Mouse (Mus musculus): ENCODE measurements around the gene Polrmt. TPM values are rescaled to one million over a fixed set of nuclear protein-coding genes. Genes with fewer than 3 reads are reported as not detected.
"Not testable (repeated sequence)": the region's sequence is repeated elsewhere in the genome, so short reads cannot be mapped to it uniquely, and the experiment has no call there.

Gene Polrmt
- total RNA-seq, 2 experiments from 2014 or later = 29.4 to 33.2 TPM

GRCm38 (mm10) chr10:79714996-79715395 is 31.4 kb downstream of the Polrmt start:
- intact Hi-C loops (cut with DNase I) = no loop called here
- DNase-seq = no peak

GRCm38 (mm10) chr10:79713163-79713562 is 33.2 kb downstream of the Polrmt start:
- intact Hi-C loops (cut with DNase I) = no loop called here
- DNase-seq = no peak

GRCm38 (mm10) chr10:79712499-79713126 is 33.8 kb downstream of the Polrmt start:
- peak; percentile 63 to 74 for DNase-seq
- intact Hi-C loops (cut with DNase I) = no loop called here

- intact Hi-C loops (cut with DNase I) = no loop called here
- DNase-seq = no peak
Observed at GRCm38 (mm10) chr10:79712029-79712428, 34.4 kb downstream of the Polrmt start.

- DNase-seq = no peak
- intact Hi-C loops (cut with DNase I) = no loop called here
Observed at GRCm38 (mm10) chr10:79709307-79709706, 37.1 kb downstream of the Polrmt start.

GRCm38 (mm10) chr10:79708668-79709067 is 37.7 kb downstream of the Polrmt start:
- DNase-seq = peak in 1 of 2 experiments; percentile 23
- intact Hi-C loops (cut with DNase I) = no loop called here

- DNase-seq = no peak
- intact Hi-C loops (cut with DNase I) = no loop called here
Observed at GRCm38 (mm10) chr10:79707759-79708158, 38.6 kb downstream of the Polrmt start.

- no peak for DNase-seq
- intact Hi-C loops (cut with DNase I) = no loop called here
Observed at GRCm38 (mm10) chr10:79707162-79707561, 39.2 kb downstream of the Polrmt start.

GRCm38 (mm10) chr10:79706406-79707094 is 39.8 kb downstream of the Polrmt start:
- DNase-seq = peak; percentile 63 to 71
- intact Hi-C loops (cut with DNase I) = no loop called here

GRCm38 (mm10) chr10:79705951-79706350 is 40.4 kb downstream of the Polrmt start:
- no peak for DNase-seq
- intact Hi-C loops (cut with DNase I) = no loop called here

- intact Hi-C loops (cut with DNase I) = no loop called here
Observed at GRCm38 (mm10) chr10:79704970-79705360, 41.4 kb downstream of the Polrmt start.

GRCm38 (mm10) chr10:79704065-79704969 is 42.1 kb downstream of the Polrmt start, which contains the start of gene Bsg:
Bsg (plus strand) TSS chr10:79704491.
- peak; percentile 98 for DNase-seq
- intact Hi-C loops (cut with DNase I) = no loop called here

More at GRCm38 (mm10) chr10:79704970-79705360, 41.4 kb downstream of the Polrmt start:
- no peak for DNase-seq

- DNase-seq = no peak
- intact Hi-C loops (cut with DNase I) = no loop called here
Observed at GRCm38 (mm10) chr10:79703541-79703940, 42.8 kb downstream of the Polrmt start.

- DNase-seq; intact Hi-C loops (cut with DNase I): not testable (repeated sequence)
Observed at GRCm38 (mm10) chr10:79702970-79703369, 43.4 kb downstream of the Polrmt start.

- intact Hi-C loops (cut with DNase I) = no loop called here
Observed at GRCm38 (mm10) chr10:79701443-79702129, 44.8 kb downstream of the Polrmt start.

GRCm38 (mm10) chr10:79700676-79701075 is 45.7 kb downstream of the Polrmt start:
- intact Hi-C loops (cut with DNase I) = no loop called here
- no peak for DNase-seq

More at GRCm38 (mm10) chr10:79701443-79702129, 44.8 kb downstream of the Polrmt start:
- no peak for DNase-seq

- intact Hi-C loops (cut with DNase I) = loop anchor here (5.0 kb wide), 1 partner anchor 89 kb away; no protein-coding TSS in a partner anchor
Observed at GRCm38 (mm10) chr10:79698459-79698858, 47.9 kb downstream of the Polrmt start.

GRCm38 (mm10) chr10:79697916-79698315 is 48.5 kb downstream of the Polrmt start:
- intact Hi-C loops (cut with DNase I) = loop anchor here (5.0 kb wide), 1 partner anchor 89 kb away; no protein-coding TSS in a partner anchor
- DNase-seq = peak in 1 of 2 experiments; percentile 13

More at GRCm38 (mm10) chr10:79698459-79698858, 47.9 kb downstream of the Polrmt start:
- DNase-seq = no peak

- intact Hi-C loops (cut with DNase I) = loop anchor here (5.0 kb wide), 1 partner anchor 91 kb away; no protein-coding TSS in a partner anchor
- DNase-seq = no peak
Observed at GRCm38 (mm10) chr10:79696129-79696651, 50.2 kb downstream of the Polrmt start.
